Mouse (Mus musculus) urinary bladder, adult 18-20 months (tissue): Measurements from ENCODE around the gene Ntrk2.

ENCODE experiments used
- DNase-seq, 2 experiments: peaks; one replicate each; pipeline ENCODE4 v3.0.0; 2022; ENCODE audit warnings: low spot score in 2 of 2, mixed read lengths in 2 of 2

The Ntrk2 gene

DNA sequence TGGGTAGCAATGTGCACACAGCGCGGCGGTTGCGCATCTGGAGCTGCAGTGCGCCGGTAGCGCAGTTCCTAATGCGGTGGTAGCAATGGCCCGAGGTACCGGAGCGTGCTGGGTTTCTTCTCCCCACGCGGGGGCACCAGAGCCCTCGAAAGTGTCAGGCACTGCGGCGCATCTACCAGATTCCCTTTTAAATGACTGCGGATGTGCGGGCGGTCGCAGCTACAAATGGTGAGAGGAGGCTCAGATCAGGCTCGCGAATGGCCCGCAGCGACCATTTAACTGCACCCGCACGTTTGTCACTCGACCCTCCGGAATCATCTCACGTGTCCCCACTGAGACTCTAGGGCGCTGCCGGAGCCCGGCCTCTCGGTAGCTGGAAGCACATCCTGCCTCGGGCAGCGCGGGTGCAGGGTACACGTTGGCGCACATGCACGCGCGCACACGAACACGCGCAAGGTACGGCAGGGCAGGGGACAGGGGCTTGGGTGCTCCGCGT lies at the start of gene Ntrk2:
TSS of gene Ntrk2 (plus strand) at position 173 of the 496 bp plus-strand sequence.
- DNase-seq = peak; percentile 68 to 73

DNA sequence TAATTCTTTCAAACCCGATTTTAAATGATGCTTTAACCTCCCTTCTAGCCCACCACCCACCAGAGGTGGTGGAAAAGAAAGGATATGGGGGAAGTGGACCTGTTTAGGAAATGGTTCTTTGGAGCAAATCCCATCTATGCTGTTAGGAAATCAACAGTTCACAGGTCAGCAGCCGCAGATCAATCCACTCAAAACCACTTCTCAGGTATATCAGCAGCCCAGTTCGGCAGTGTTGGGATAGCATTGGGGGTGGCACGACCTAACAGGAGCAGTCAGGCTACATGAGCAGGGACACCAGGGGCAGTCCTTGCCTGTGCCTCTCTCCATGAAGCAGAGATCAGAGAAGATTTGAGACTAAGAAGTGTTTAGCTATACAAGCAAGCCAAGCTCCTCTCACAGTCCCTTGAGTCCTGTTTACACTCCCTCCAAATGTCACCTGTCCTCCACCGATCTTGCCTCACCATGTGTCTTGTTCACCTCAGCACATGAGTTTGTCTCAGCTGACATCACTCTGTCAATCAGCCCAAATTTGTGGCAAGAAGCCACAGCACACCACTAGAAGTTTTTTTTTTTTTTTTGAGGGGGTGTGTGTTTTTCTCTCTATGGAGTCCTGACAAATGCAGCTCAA lies 45.3 kb upstream of the Ntrk2 start:
- no peak for DNase-seq

DNA sequence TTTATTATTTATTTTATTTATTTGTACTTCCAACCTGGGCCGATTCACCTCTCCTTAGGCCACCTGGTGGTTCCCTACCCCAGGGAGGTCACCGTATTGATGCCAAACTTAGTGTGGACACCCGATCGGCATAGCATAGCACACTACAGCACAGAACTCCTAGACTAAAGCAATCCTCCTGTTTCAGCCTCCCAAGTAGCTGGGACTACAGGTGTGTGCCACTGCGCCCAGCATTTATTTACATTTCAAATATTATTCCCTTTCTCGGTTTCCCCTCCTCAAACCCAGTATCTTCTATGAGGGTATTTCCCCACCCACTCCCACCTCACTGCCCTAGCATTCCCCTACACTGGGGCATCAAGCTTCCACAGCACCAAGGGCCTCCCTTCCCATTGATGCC lies 38.1 kb upstream of the Ntrk2 start:
- DNase-seq = no peak

DNA sequence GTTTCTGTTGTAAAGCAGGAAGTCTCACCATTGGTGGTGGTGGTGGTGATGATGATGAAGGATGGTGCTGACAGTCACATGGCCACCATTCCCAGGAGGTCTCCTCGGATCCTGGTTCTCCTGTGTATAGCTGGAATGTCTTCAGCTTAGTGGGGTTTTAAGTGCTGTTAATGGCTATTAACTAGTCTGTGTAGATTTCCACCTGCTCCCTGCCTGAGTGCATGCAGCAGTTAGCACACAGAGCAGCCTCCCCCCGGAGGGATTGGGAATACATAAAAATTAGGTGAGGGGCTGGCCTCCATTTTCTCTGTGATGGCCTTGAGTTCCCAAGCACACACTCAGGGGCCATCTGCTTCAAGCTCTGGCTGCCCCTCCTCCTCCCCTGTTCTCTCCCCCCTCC lies 36.9 kb upstream of the Ntrk2 start:
- DNase-seq = no peak

DNA sequence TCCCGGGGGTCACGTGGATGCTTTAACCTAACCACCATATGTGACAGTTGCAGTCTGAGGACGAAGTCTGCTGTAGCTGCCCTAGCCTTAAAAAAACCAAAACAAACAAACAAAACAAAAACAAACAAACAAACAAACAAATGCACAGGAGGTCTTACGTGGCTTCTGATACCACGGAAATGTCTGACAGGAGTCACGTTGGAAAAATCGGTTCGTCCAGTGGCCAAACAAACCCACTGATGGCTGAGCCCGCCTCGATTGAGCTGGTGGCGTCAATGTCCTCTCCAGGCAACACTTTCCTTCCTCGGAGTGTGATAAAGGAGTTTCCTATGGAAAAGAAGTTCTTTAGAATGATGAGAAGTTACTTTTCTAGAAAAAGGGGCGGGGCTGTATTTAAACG lies 27.1 kb upstream of the Ntrk2 start:
- DNase-seq = no peak

DNA sequence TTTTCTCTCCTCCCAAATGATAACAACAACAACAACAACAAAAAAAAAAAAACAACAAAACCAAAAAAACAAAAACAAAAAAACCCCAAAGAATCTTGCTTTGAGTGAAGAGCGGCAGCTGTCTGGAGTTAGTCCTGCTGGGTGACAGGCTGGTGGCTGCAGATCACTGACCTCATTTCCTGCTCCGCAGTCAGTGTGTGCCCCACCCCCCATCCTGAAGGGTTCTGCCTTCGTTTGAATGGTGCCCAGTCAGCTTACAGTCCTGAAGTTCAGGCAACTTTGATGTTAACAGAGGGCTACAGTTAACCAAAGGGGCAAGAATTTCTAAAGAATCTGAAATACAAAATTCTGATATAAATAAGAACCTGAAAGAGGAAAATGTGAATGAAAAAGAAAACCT lies 19.9 kb upstream of the Ntrk2 start:
- DNase-seq = no peak

DNA sequence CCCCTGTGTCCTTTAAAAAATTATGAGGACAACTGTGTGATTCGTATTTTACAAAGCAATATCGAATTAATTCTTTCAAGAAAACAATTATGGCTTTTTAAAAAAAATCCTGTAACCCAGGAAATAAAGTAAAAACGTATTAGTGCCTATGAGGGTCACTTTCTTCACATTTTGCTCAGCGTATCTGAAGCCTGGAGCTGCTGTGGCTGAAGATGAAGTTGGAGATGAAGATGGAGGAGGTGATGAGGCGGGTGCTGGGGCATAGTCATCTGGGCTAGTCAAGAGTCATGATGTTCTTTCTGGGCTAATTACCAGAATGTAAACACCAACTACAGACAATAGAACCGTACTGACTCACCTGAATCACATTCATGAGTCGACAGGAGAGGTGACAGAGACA lies 15.6 kb upstream of the Ntrk2 start:
- no peak for DNase-seq

DNA sequence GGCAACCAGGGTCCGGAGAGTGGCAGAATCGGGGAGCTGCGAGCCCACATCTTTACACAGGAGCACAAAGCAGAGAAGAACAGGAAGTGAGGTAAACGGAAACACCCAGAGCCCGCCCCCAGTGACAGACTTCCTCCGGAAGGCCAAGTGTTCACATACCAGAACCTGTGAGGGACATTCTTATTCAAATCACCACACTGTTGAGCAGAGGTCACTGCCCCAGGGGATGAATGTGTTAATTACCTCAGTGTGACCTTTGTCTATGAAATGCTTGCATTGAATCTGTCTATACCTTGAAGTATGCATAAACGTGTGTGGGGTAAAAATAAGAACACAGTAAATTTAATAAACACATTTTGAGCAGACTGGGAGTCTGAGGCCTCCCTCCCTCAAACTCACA lies 9.0 kb upstream of the Ntrk2 start:
- DNase-seq = no peak

DNA sequence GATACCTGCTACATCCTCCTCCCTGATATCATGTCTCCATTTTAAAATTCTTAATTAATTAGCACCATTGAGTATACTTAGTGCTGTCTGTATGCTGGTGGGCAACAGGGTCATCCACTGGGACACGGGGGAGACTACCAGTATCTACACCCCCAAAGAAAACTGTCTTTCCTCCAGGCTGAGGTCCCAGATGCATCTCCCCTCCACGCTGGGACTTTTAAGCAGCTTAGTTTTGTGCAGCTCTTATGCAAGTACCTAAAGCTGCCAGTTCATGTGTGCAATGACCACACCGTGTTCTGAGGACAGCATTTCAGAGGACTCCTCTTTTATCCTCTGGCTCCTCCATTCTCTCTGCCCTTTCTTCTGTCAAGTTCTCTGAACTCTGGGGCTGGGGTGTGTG lies 5.1 kb upstream of the Ntrk2 start:
- no peak for DNase-seq

DNA sequence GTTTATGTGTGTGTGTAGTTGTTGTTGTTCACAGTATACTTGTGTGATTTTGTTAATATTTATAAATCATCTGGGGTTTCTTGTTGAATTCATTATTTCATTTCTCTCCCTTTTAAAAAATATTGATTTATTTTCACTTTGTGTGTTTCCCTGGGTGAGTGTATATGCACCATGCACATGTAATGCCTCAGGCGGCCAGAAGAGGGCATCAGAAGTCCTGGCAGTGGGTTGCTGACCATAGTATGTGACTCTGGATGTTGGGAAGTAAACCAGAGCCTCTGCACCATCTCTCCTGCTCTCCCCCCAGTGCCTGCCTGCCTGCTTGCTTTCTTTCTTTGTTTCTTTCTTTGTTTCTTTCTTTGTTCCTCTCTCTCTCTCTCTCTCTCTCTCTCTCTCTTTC lies 2.5 kb upstream of the Ntrk2 start:
- no peak for DNase-seq

DNA sequence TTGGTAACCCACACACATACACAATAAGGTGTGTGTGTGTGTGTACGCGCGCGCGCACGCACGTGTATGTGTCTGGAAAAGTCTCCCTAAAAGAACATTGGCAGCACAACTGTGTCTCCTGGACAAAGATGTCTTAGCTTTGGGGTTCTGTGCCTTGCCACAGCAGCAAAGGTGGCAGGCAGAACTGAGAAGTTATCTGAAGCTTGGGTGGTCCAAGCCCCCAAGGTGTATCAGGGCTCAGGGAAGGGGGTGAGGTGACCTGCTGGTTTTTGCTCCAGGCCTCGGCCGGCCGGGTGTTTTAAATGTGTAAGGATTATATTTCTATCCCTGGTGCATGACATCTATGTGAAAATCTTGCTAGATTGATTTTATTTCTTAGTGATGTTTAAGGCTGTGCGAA lies 536 bp upstream of the Ntrk2 start:
- no peak for DNase-seq

DNA sequence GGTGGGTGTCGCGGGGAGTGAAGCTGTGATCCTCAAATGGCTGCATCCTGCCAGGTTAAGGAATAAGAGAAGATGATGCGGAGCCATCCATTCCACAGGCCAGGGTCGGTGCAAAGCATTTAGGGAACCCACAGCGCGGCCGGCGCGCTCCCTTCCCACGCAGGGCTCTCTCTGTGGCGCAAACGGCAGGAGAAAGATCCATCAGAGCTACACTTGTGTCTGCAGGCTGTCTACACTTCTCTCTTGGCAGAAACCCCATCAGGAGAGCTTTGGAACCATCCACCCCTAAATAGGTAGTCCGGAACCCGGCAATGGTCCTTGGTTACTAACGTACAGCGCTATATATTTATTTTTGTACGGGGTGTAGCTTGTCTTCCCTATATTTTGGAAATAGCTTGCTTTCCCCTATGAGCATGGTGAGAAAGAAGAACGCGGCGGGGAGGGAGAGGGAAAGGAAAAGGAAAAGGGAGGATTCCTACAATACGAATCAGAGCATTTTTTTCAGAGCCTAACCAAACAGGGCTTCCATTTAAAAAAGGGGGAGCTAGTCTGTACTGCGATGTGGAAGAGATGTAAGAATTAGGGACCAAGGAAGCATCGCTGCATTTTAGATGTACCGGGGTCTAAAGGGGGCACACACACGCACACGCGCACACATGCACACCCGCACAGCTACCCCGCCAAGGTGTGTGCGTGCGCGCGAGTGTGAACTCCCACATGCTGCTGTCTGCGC lies 693 bp downstream of the Ntrk2 start:
- DNase-seq = peak in 1 of 2 experiments; percentile 37

DNA sequence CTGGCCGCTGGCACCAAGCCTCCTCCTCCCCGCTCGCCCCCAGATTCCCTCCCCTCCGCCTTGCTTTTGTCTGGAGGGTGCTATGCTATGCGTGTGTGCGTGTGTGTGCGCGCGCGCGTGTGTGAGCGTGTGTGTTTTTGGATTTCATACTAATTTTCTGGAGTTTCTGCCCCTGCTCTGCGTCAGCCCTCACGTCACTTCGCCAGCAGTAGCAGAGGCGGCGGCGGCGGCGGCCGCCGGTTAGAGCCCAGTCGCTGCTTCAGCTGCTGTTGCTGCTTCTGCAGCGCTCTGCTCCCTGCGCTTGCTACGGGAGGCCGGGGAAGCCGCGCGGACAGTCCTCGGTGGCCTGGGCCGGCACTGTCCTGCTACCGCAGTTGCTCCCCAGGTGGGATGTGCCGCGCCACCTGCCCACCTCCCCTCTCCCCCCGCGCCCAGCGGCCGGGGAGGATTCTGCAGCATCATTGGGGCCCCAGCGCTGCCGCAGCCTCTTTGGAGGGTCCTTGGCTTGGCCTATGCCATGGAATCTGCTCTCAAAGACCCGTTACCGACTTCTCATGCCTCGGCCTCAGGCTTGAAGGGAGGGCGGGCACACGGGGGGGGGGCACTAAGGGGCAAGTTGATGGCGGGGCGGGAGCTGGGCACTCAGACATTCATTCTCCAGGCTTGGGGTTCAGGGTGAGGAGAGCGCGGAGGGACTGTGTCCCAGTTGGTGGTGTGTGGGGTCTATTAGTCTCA lies 1.4 kb downstream of the Ntrk2 start:
- DNase-seq = peak in 1 of 2 experiments; percentile 15

DNA sequence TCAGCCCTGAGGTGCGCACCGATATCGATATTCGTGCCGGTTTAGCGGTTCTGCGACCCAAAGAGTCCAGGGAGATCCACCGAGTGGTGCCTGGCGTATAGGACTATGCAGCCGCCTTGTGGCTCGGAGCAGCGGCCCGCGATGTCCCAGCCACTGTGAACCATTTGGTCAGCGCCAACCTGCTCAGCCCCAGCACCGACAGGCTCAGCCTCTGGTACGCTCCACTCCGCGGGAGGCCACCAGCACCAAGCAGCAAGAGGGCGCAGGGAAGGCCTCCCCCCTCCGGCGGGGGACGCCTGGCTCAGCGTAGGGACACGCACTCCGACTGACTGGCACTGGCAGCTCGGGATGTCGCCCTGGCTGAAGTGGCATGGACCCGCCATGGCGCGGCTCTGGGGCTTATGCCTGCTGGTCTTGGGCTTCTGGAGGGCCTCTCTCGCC lies 2.0 kb downstream of the Ntrk2 start:
- no peak for DNase-seq

DNA sequence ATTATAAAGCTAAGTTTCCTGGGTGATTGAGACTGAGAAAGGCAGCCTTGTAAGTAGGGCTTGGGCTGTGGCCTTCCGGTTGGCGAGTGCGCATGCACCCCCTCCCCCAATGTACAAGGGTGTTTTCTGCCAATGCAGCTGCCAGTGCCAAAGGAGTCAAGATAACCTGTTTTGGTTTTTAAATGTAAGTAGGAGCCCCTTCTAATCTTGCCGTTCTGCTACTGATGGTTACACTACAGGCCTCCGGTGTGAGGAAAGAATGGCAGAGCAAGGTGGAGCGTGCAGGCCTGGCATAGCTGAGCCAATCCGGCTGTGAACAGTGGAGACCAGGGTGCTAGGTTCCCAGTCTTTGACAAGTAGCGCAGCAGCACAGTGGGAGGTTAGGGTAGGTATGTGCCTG lies 3.6 kb downstream of the Ntrk2 start:
- DNase-seq = no peak

DNA sequence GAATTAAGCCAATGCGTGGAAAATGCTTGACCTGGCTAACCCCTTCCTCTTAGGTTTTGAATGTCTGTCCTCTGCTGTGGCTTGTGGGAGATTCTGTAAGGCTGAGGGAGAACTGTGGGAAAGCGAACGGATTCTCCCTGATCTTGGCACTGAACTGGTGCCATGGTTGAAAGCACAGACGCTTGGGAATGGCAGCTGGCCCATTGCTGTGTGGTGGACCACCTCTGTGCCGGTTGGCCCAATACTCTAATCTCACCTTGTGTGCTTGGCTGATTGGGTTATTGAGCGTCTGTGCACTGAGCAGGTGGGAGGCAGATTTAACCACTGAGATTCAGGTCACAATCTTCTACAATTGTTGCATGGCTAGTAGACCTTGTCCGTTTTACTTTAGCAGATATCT lies 18.4 kb downstream of the Ntrk2 start:
- no peak for DNase-seq

DNA sequence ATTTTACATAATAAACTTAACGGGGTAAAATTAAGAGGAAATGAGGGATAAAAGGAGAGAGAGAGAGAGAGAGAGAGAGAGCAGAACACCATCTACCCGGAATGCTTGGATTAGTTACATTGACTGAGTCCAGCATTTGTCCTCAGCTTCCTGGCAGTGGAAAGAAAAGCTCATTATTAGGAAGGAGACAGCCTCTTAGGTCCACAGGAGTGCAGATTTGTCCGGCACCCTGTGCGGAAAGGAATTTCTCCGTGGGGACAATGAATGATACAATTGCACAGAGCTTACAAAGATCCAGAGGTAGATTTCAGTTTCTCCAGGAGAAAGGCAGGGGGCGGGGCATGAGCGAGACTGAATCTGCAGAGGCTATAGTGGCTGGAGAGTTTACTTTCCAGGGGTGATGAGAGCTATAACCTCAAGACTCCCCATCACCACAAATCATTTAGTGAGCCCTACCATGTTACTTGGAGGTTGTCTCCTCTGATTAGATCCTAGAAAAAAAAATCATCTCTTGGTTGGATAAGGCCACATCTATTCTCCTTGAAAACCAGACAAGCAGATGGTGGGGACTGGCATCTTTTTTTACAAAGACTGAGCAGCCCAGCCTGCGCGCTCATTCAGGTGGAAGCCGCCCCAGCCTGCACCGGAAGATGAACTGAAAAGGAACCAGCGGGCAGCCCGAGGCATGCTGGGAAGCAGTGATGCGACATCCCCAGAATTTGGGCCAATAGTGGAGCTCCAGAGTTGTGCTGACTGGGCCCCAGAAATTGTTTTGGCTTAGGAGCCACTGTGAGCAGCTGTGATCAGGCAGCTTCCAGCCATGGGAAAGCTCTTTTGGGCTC lies 20.2 kb downstream of the Ntrk2 start:
- no peak for DNase-seq

DNA sequence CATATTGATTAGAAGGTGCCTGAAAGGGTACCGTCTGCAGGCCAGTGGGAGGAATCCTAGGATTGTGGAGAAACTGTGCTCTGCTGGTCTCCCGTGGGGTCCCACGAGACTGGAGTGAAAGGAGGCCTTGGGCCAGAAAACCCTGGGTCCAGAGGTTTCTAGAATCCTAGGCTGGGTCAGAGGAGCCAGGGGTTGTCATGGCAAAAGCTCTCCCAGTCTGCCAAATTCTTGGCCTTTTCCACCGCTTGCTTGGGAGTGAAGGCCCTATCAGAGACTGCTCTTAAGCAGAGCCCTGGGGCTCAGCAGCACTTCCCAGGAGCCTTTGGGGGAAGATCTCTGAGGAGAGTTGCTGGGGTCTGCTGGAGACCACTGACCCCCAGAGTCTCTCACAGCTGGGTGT lies 25.6 kb downstream of the Ntrk2 start:
- DNase-seq = no peak

DNA sequence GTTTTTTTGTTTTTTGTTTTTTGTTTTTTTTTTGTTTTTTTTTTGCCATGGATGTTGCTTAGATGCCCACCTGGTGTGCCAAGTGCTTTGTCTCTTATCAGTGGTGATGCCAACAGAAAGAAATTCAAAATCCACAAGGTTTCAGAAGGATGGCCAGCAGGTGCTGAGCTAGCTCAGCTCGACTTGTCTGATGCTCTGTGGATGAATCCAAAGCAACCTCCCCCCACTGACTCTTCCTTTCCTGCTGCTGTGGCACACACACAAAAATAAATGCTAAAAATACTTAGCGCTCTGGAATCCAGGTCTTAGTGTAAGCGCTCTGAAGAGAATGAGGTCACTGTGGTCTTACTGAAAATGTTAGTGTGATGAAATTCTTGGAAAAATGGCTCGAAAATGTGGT lies 28.4 kb downstream of the Ntrk2 start:
- no peak for DNase-seq

DNA sequence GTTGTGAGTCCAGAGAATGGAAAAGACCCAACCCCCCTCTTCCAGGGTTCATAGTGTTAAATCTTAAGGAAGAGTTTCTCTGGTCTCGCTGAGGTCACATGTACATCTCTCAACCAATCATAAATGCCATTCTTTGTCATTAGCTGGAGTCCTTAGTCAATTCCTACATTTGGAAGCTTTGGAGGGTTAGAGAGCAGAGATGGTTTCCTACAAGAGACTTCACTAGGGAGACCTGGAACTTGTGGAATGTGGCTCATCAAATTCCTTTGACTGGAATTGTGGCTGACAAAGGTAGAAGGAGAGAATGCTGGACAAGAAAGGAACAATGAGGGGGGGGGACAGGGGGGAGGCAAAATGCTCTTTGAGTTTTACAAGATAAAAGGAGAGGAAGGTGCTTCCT lies 30.5 kb downstream of the Ntrk2 start:
- DNase-seq = no peak

DNA sequence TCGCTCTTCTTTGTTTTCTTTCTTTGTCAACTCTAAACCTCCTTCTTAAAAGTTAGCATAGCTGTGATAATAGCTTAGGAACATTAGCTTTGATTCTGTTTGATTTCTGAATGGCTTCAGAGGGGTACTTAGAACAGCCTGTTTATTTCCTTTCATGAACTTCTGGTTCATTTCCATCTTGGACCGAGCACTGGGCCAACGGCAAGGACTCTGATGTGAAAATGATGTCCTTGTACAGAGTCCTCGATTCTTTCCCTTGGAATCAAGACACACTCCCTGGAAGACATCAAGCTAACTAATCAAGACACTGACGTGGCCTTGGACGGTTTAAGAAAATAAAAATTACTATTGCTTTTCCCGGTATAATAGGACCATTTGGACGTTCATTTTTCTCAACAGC lies 31.7 kb downstream of the Ntrk2 start:
- DNase-seq = no peak
